Mouse (Mus musculus) lung, adult 2 months (tissue): ENCODE measurements around the gene Rab11a.

Source experiments
- CTCF ChIP-seq: fragments of 200-500 bp; IDR thresholded peaks from 2 replicates; pipeline ENCODE4 v1.5.1; 2011; ENCODE audit warnings: mild to moderate bottlenecking, low read length, control low read depth; ENCODE audit not compliant: insufficient read depth
- POLR2A ChIP-seq: fragments of 200-500 bp; IDR thresholded peaks from 2 replicates; pipeline ENCODE4 v1.6.1; 2011; ENCODE audit warnings: low read depth, mild to moderate bottlenecking, control low read depth, low read length, borderline replicate concordance; ENCODE audit errors: extremely low read depth

DNA sequence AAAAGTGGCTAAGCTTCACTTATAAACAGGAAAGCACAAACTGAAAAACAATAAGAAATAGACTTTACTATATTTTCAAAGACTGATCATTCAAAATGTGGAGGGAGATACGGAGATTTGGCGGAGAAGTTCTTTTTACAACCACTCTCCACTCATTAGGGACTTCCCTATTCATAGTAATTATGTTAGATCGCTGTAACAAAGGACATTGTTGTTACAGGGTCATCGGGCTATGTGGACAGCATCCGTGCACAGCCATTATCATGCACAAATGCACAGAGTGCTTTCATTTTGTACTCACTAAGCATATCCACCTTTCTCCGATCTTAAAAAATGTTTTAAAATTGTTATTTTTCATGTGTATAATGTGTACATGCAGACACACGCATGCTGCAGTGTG is 46.0 kb upstream of the Rab11a start:
- TF ChIP-seq CTCF (no peak), POLR2A (no peak)
